Mouse (Mus musculus): ENCODE measurements around the gene Arcn1. TPM values are rescaled to one million over a fixed set of nuclear protein-coding genes. Genes with fewer than 3 reads are reported as not detected.
"Not testable (repeated sequence)": the region's sequence is repeated elsewhere in the genome, so short reads cannot be mapped to it uniquely, and the experiment has no call there.

The Arcn1 gene
- polyA plus RNA-seq, 1 experiment, result 30.9 TPM

DNA sequence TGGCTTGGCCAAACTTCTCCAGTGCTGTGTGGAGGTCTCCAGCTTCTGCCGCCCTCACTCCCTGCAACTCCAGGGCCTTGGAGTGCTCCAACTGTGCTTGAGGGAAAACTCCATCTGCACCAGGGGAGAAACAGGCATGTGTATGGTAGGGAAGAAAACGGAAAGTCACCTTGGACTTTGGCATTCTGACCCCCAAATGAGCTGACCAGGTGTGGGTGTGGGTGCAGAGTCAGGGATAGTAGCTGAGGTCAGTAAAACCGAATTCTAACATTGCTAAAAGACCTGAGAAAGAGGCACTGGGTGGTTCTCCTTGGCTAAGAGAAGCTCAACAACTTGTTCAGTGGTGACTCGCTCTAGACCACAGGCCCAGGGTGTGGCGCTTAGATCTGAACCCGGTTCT lies 34.0 kb upstream of the Arcn1 start:
- 61% methylated on average over 6 of the region's 6 CpGs for WGBS
- Histone ChIP-seq H3K27ac (ENCODE audit: control insufficient read depth, insufficient read depth, low read depth, low read length, poor library complexity) (no peak overlapping the region), H3K4me3 (replicated peaks; ENCODE audit: control insufficient read depth, low read depth, low read length) (no peak overlapping the region), H3K4me1 (ENCODE audit: control insufficient read depth, insufficient read depth, low read length) (no peaks in the 10 kb centered on the region)
- TF ChIP-seq POLR2A (IDR thresholded peaks at IDR 0.05; ENCODE audit: borderline replicate concordance, control insufficient read depth, low read depth, low read length) (no peak), CTCF (IDR thresholded peaks at IDR 0.05; ENCODE audit: control insufficient read depth, insufficient read depth, low read length) (no peak)

DNA sequence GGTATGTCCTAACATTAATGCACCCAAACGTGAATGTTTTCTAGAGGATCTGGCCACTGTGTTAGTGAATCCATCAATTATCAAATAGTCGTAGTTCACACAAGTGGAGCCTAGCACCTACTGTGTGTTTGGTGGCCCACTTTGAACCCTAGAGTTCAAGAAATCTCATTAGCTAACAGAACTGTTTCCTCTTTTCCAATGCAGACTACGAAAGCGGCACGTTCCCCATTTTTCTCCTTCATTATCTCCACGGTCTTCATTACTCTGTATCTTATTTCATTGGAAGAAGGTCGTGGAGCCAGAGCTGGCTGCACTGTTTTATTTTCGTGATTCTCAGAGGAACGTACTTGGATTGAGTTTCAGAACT lies 32.3 kb upstream of the Arcn1 start:
- 31% methylated on average over 9 of the region's 9 CpGs for WGBS
- Histone ChIP-seq H3K4me1 (ENCODE audit: control insufficient read depth, insufficient read depth, low read length) (no peaks in the 10 kb centered on the region), H3K27ac (ENCODE audit: control insufficient read depth, insufficient read depth, low read depth, low read length, poor library complexity) (no peak overlapping the region), H3K4me3 (replicated peaks; ENCODE audit: control insufficient read depth, low read depth, low read length) (no peak overlapping the region)
- TF ChIP-seq CTCF (IDR thresholded peaks at IDR 0.05; ENCODE audit: control insufficient read depth, insufficient read depth, low read length) (no peak), POLR2A (IDR thresholded peaks at IDR 0.05; ENCODE audit: borderline replicate concordance, control insufficient read depth, low read depth, low read length) (no peak)

DNA sequence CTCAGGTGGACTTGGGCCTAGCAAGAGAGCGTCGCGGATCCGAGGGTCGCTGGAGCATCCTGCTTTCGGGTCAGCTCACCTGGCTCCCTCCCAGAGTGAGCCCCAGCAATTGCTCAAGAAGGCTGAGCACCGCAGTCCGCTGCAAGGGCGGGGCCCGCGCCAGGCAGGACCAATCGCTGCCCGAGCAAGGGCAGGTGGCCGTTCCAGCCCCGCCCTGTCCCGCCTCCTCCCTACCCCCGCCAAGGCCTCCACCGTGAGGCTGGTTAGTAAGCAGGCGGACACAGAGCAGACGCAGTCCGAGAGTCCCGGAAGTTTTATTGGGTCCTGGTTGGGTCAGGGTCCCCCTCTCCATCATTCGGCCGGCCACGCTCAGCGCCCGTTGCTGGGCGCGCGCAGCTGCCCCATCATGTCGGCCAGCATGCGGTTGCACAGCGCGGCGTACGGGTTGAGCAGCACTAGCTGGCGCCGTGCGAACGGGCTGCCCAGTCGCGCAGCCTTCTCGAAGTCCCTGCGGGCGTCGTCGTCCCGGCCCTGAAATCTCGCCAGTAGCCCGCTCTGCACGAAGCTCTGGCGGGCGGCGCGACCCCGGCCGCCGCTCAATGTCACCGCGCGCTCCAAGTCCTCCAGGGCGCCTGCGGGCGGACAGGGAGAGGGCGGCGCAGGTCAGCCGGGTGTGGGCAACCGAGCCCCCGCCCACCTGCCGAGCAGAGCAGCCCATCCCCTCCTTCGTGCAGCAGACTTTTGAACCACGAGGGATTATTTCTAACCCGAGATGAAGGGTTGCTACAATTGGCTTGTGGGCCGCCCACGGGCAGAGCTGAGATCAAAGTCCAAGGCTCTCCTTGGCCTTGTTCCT lies 31.7 kb upstream of the Arcn1 start, which contains the start of gene Tmem25:
Gene Tmem25, minus strand, starts transcription at position 206 of the 856 bp plus-strand sequence.
- under 1% methylated on average over 75 of the region's 75 CpGs for WGBS
- Histone ChIP-seq H3K27ac (ENCODE audit: control insufficient read depth, insufficient read depth, low read depth, low read length, poor library complexity) (no peak within 1 kb of the TSS; the same call in 1 of the 2 replicates), H3K4me1 (ENCODE audit: control insufficient read depth, insufficient read depth, low read length) (no peaks in the 10 kb centered on the region), H3K4me3 (replicated peaks; ENCODE audit: control insufficient read depth, low read depth, low read length) (peak within 1 kb of the TSS; percentile 56)
- TF ChIP-seq CTCF (IDR thresholded peaks at IDR 0.05; ENCODE audit: control insufficient read depth, insufficient read depth, low read length), result no peak
- no peak; the same call in 1 of the 2 replicates for TF ChIP-seq POLR2A (IDR thresholded peaks at IDR 0.05; ENCODE audit: borderline replicate concordance, control insufficient read depth, low read depth, low read length)

DNA sequence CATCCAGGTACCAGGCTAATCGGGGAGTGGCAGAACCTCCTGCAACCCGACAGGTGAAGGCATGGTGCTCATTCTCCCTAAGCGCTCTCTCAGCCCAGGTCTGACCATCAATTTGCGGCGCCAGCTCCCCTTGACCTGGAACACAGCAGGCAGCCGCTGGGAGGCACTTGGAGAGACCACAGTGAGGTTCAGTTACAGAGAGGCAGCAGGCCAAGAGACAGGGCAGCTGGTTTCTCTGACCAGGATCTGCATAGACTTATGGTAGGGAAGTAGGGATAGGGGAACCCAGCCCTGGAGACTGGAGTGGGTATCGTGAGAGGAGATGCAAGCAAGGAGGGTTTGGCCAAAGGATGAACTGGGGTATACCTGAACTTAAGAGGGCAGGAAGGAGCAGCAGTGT lies 30.7 kb upstream of the Arcn1 start:
- TF ChIP-seq CTCF (IDR thresholded peaks at IDR 0.05; ENCODE audit: control insufficient read depth, insufficient read depth, low read length) (no peak), POLR2A (IDR thresholded peaks at IDR 0.05; ENCODE audit: borderline replicate concordance, control insufficient read depth, low read depth, low read length) (no peak)
- Histone ChIP-seq H3K4me3 (replicated peaks; ENCODE audit: control insufficient read depth, low read depth, low read length) (no peak overlapping the region), H3K27ac (ENCODE audit: control insufficient read depth, insufficient read depth, low read depth, low read length, poor library complexity) (no peak overlapping the region), H3K4me1 (ENCODE audit: control insufficient read depth, insufficient read depth, low read length) (no peaks in the 10 kb centered on the region)
- WGBS, result 70% methylated on average over 7 of the region's 7 CpGs

DNA sequence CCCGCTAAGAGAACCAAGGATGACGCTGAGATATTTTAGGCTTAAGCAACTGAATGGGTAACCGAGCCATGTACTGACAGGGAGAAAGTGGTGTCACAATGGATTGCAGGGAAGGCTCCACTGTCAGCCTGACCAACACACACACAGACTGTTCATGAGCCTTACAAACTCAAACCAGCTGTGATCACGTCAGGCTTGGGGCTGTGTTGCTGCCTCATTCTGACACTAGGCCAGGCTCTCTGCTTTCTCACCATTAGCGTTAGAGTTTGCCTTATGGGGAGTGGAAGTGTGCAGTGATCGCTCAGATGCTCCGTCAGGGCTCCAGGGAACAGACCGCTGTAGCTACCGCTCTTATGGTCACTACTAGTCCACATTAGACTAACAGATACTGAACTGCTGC lies 25.2 kb upstream of the Arcn1 start:
- no peaks in the 10 kb centered on the region for H3K4me1 ChIP-seq (ENCODE audit: control insufficient read depth, insufficient read depth, low read length)
- no peak for TF ChIP-seq POLR2A (IDR thresholded peaks at IDR 0.05; ENCODE audit: borderline replicate concordance, control insufficient read depth, low read depth, low read length)
- no peak for TF ChIP-seq CTCF (IDR thresholded peaks at IDR 0.05; ENCODE audit: control insufficient read depth, insufficient read depth, low read length)
- 84% methylated on average over 9 of the region's 9 CpGs for WGBS
- no peak overlapping the region for H3K4me3 ChIP-seq (replicated peaks; ENCODE audit: control insufficient read depth, low read depth, low read length)
- no peak overlapping the region for H3K27ac ChIP-seq (ENCODE audit: control insufficient read depth, insufficient read depth, low read depth, low read length, poor library complexity)

DNA sequence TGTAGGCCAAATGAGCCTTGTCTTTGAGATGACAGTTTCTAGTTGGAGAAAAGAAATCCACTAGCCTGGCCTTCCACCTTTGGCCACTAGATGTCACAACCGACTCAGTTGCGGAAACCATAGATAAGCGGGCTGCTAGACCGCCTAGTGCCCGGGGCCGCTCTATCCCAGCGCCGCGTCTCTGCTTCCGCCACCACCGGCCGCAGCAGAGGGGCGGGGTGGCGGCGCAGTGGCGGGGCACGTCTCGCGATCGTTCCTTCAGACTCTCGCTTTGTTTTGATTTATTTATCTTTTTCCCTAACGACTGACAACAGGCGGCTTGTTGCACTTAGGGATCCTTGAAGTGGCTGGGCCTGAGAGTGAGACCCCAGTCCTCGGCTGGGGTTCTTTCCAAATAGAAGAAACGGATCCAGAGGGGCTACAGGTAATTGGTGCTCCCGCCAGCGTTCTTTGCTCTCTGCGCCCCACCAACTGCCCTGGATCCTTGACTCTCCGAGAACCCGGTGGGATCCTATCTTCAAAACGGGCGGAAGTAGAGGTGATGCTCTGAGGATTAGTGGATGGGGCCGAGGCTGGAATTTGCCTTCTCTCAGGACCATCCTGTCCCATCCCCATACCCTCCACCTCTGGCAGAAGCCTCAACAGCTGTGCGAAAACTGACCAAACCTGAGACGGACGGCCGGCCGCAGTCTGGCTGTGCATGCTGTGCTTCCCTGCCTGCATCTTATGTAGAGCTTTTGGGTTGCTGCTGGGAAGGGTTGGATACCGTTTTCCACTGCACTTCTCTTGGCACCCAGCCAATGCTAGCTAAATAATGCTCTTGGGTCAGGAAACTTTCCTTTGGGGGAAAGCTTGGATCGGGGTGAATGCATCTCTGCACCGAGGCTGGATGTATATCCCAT lies 5.4 kb upstream of the Arcn1 start:
- H3K27ac ChIP-seq (ENCODE audit: control insufficient read depth, insufficient read depth, low read depth, low read length, poor library complexity), result peak overlapping the region; percentile 14; the same call in 1 of the 2 replicates
- peak; percentile 76 for TF ChIP-seq CTCF (IDR thresholded peaks at IDR 0.05; ENCODE audit: control insufficient read depth, insufficient read depth, low read length)
- TF ChIP-seq POLR2A (IDR thresholded peaks at IDR 0.05; ENCODE audit: borderline replicate concordance, control insufficient read depth, low read depth, low read length), result peak; percentile 56; the same call in 1 of the 2 replicates
- under 1% methylated on average over 41 of the region's 41 CpGs for WGBS
- H3K4me3 ChIP-seq (replicated peaks; ENCODE audit: control insufficient read depth, low read depth, low read length), result peak overlapping the region; percentile 89
- H3K4me1 ChIP-seq (ENCODE audit: control insufficient read depth, insufficient read depth, low read length), result peaks cover 2% of the 10 kb centered on the region; the same call in 1 of the 2 replicates

DNA sequence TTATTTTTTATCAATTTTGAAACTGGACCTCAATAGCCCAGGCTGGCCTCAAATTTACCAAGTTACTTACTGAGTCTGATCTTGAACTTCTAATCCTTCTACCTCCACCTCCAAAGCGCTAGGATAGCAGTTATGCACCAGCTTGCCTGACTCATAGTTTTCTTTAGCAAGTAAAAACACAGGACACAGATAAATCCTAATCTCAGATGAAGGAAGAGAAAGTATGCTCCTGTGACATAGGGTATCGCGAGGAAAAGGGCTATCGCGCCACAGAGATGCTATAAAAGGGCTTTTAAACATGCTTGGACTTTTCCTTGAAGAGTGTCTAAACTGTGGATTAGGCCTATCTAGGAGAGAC lies 4.7 kb upstream of the Arcn1 start:
- Histone ChIP-seq H3K4me1 (ENCODE audit: control insufficient read depth, insufficient read depth, low read length) (peaks cover 2% of the 10 kb centered on the region; the same call in 1 of the 2 replicates), H3K4me3 (replicated peaks; ENCODE audit: control insufficient read depth, low read depth, low read length) (no peak overlapping the region), H3K27ac (ENCODE audit: control insufficient read depth, insufficient read depth, low read depth, low read length, poor library complexity) (no peak overlapping the region)
- no peak for TF ChIP-seq POLR2A (IDR thresholded peaks at IDR 0.05; ENCODE audit: borderline replicate concordance, control insufficient read depth, low read depth, low read length)
- TF ChIP-seq CTCF (IDR thresholded peaks at IDR 0.05; ENCODE audit: control insufficient read depth, insufficient read depth, low read length), result no peak
- WGBS, result 30% methylated on average over 5 of the region's 5 CpGs

DNA sequence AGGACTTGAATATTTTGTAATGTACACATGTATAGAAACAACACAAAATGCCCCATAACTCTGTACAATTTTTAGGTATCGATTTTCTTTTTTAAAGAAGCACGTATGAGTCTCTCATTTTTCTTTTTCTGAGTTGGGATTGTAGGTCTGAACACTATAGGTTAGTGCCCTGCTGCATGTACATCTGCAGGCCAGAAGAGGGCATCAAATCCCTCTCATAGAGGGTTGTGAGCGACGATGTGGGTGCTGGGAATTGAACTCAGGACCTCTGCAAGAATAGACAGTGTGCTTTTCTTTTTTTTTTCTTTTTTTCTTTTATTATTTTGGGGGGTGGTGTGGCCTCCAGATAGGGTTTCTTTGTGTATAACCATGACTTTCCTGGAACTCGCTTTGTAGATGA lies 3.7 kb upstream of the Arcn1 start:
- no peak overlapping the region for H3K27ac ChIP-seq (ENCODE audit: control insufficient read depth, insufficient read depth, low read depth, low read length, poor library complexity)
- TF ChIP-seq POLR2A (IDR thresholded peaks at IDR 0.05; ENCODE audit: borderline replicate concordance, control insufficient read depth, low read depth, low read length), result no peak
- no peak for TF ChIP-seq CTCF (IDR thresholded peaks at IDR 0.05; ENCODE audit: control insufficient read depth, insufficient read depth, low read length)
- no peak overlapping the region for H3K4me3 ChIP-seq (replicated peaks; ENCODE audit: control insufficient read depth, low read depth, low read length)
- H3K4me1 ChIP-seq (ENCODE audit: control insufficient read depth, insufficient read depth, low read length), result peaks cover 2% of the 10 kb centered on the region; the same call in 1 of the 2 replicates
- WGBS, result 88% methylated on average over 5 of the region's 5 CpGs

DNA sequence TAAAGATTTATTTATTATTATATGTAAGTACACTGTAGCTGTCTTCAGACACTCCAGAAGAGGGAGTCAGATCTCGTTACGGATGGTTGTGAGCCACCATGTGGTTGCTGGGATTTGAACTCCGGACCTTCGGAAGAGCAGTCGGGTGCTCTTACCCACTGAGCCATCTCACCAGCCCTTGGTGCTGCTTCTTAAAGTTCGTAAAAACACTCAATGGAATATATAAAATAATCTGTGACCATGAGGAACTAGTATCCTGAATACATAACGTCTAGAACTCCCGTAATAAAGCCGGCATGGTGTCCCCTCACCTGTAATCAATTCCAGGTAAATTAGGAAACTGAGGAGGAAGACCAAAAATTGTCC lies 367 bp upstream of the Arcn1 start:
- H3K27ac ChIP-seq (ENCODE audit: control insufficient read depth, insufficient read depth, low read depth, low read length, poor library complexity); H3K4me1 ChIP-seq (ENCODE audit: control insufficient read depth, insufficient read depth, low read length); H3K4me3 ChIP-seq (replicated peaks; ENCODE audit: control insufficient read depth, low read depth, low read length): not testable (repeated sequence)
- WGBS, result 38% methylated on average over 8 of the region's 9 CpGs
